Mouse (Mus musculus): Measurements from ENCODE around the gene Man1a2.

DNA sequence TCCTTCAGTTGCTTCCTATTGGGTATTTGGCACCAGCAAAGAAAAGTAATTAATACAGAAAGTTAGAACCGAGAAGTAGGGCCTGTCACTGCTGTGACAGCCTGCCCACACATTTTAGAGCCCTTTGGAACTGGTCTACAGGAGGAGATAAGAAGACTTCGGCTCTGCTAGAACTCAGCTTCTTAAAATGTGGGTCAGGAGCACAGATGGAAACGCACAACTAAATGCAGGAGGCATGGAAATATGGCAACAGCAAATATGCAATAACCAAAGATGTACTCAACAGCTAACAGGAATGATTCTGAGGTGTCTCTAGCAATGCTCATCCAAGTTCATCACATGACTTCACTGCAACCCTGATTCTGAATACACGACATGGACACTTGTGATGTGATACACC, 10.2 kb downstream of the Man1a2 start:
- TF ChIP-seq CTCF (IDR thresholded peaks at IDR 0.05; ENCODE audit: extremely low read depth, insufficient read depth, insufficient read length, insufficient replicate concordance) (no peak), POLR2A (IDR thresholded peaks at IDR 0.05; ENCODE audit: low read depth, low read length) (no peak)
